13 mouse cellular contexts compared by ENCODE assay signal in the genomic region with DNA sequence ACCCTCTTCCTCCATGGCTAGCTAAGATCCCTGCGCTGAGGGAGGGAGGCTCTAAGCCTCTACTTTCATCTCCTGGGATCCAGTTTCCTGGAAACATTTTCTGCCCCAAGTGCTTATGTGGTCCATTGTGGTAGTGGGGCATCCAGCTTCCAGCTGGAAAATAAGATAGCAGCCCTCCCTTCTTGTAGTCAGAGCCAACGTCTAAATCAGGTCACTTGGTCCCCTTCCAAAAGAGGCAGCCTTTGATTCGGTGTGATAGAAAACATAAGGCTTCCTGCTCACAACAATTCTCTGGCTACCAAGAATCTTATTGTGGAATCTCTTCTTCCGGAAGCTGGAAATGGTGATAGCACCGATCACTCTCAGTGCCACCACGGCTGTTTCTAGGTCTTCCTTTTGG. TPM values are rescaled to one million over a fixed set of nuclear protein-coding genes. Genes with fewer than 3 reads are reported as not detected.
DNase-seq lines count a peak whose midpoint lies in the region; ATAC-seq and TF ChIP-seq lines count a peak whose summit lies in the region.
"Had no signal": no experiment of that assay in that cellular context is flagged by ENCODE, and none has a peak within 500 bp of the region (broad histone marks: within the 10 kb centered on the region; RNA-seq: fewer than 3 reads in every experiment).

No protein-coding gene starts in this region.

- H3K4me2 ChIP-seq in intestine, embryonic 16.5 days (ENCODE audit: low read depth, low read length): no peak overlapping the region
- no peak overlapping the region for H3K4me2 ChIP-seq in intestine, postnatal 0 days (replicated peaks; ENCODE audit: low read depth)
- no peak overlapping the region for H3K4me2 ChIP-seq in embryonic facial prominence, embryonic 15.5 days (replicated peaks)
- no peak overlapping the region for H3K4me2 ChIP-seq in lung, embryonic 16.5 days (ENCODE audit: low read depth, low read length)
- H3K4me2 ChIP-seq: liver, embryonic 13.5 days; midbrain, embryonic 13.5 days had no signal

- 0 out of 2 replicates have a peak, but pooled peaks cover 3% of the 10 kb centered on the region for H3K27me3 ChIP-seq in intestine, embryonic 16.5 days (replicated peaks; ENCODE audit: control insufficient read depth, insufficient read depth, low read length)
- peaks cover 50% of the 10 kb centered on the region for H3K27me3 ChIP-seq in intestine, postnatal 0 days (replicated peaks; ENCODE audit: control insufficient read depth, insufficient read depth, low read length)
- no peaks in the 10 kb centered on the region for H3K27me3 ChIP-seq in embryonic facial prominence, embryonic 15.5 days
- no peaks in the 10 kb centered on the region for H3K27me3 ChIP-seq in lung, embryonic 16.5 days (ENCODE audit: control insufficient read depth, insufficient read depth, low read depth, low read length)
- H3K27me3 ChIP-seq: midbrain, embryonic 13.5 days had no signal

- intact Hi-C loops in left cerebral cortex, postnatal 4 days (cut with DNase I): no loop called here

- no peak for TF ChIP-seq CTCF in intestine, postnatal 0 days (IDR thresholded peaks at IDR 0.05; ENCODE audit: low read depth)

- H3K9me3 ChIP-seq in intestine, embryonic 16.5 days (ENCODE audit: control insufficient read depth, low read length): no peaks in the 10 kb centered on the region
- no peaks in the 10 kb centered on the region for H3K9me3 ChIP-seq in intestine, postnatal 0 days (ENCODE audit: control insufficient read depth)
- H3K9me3 ChIP-seq in embryonic facial prominence, embryonic 15.5 days (replicated peaks): no peaks in the 10 kb centered on the region
- H3K9me3 ChIP-seq in lung, embryonic 16.5 days (ENCODE audit: control insufficient read depth, low read length): no peaks in the 10 kb centered on the region
- H3K9me3 ChIP-seq: hindbrain, embryonic 10.5 days; midbrain, embryonic 13.5 days had no signal

- H3K9ac ChIP-seq in intestine, embryonic 16.5 days (ENCODE audit: low read depth, low read length): no peak overlapping the region
- no peak overlapping the region for H3K9ac ChIP-seq in intestine, postnatal 0 days (ENCODE audit: low read depth, low read length)
- H3K9ac ChIP-seq in embryonic facial prominence, embryonic 15.5 days: no peak overlapping the region
- H3K9ac ChIP-seq in lung, embryonic 16.5 days (ENCODE audit: low read length): no peak overlapping the region
- H3K9ac ChIP-seq: liver, embryonic 13.5 days; midbrain, embryonic 13.5 days had no signal

- WGBS in intestine, embryonic 16.5 days: 63% methylated on average over 6 of the region's 6 CpGs
- WGBS in intestine, postnatal 0 days: 68% methylated on average over 6 of the region's 6 CpGs
- 57% methylated on average over 6 of the region's 6 CpGs for WGBS in embryonic facial prominence, embryonic 15.5 days
- WGBS in lung, embryonic 16.5 days: 63% methylated on average over 6 of the region's 6 CpGs

- peak; percentile 35 for DNase-seq in cerebellum, adult 11-12 months
- no peak for DNase-seq in left cerebral cortex, postnatal 4 days
- DNase-seq in spleen, postnatal 10 days (ENCODE audit: low spot score in 2 of 2): no peak
- no peak for DNase-seq in gastrocnemius, postnatal 4 days (ENCODE audit: low spot score in 2 of 2)
- DNase-seq: liver, embryonic 13.5 days had no signal

- H3K27ac ChIP-seq in intestine, embryonic 16.5 days (ENCODE audit: low read length): 0 out of 2 replicates have a peak overlapping the region, but pooled peaks have one; percentile 19
- no peak overlapping the region for H3K27ac ChIP-seq in intestine, postnatal 0 days (ENCODE audit: low read depth, low read length)
- peak overlapping the region; percentile 8; the same call in 1 of the 2 replicates for H3K27ac ChIP-seq in embryonic facial prominence, embryonic 15.5 days (replicated peaks)
- H3K27ac ChIP-seq in lung, embryonic 16.5 days (ENCODE audit: low read length): peak overlapping the region; percentile 55; the same call in 1 of the 2 replicates
- H3K27ac ChIP-seq: hindbrain, embryonic 10.5 days; left cerebral cortex, adult 2 months; liver, embryonic 13.5 days; midbrain, embryonic 13.5 days had no signal

- H3K4me1 ChIP-seq in intestine, embryonic 16.5 days (ENCODE audit: control insufficient read depth, insufficient read depth, low read length): no peaks in the 10 kb centered on the region
- no peaks in the 10 kb centered on the region for H3K4me1 ChIP-seq in intestine, postnatal 0 days (replicated peaks; ENCODE audit: control insufficient read depth, insufficient read depth, low read length)
- peaks cover 7% of the 10 kb centered on the region; the same call in 1 of the 2 replicates for H3K4me1 ChIP-seq in embryonic facial prominence, embryonic 15.5 days
- peaks cover 5% of the 10 kb centered on the region; the same call in 1 of the 2 replicates for H3K4me1 ChIP-seq in lung, embryonic 16.5 days (replicated peaks; ENCODE audit: control insufficient read depth, insufficient read depth, low read length)
- H3K4me1 ChIP-seq: hindbrain, embryonic 10.5 days; liver, embryonic 13.5 days; midbrain, embryonic 13.5 days had no signal

- H3K36me3 ChIP-seq in intestine, embryonic 16.5 days (ENCODE audit: control insufficient read depth, insufficient read depth, low read length): no peaks in the 10 kb centered on the region
- no peaks in the 10 kb centered on the region for H3K36me3 ChIP-seq in intestine, postnatal 0 days (ENCODE audit: control insufficient read depth, insufficient read depth)
- no peaks in the 10 kb centered on the region for H3K36me3 ChIP-seq in embryonic facial prominence, embryonic 15.5 days
- no peaks in the 10 kb centered on the region for H3K36me3 ChIP-seq in lung, embryonic 16.5 days (ENCODE audit: control insufficient read depth, insufficient read depth, low read length)
- H3K36me3 ChIP-seq: hindbrain, embryonic 10.5 days; liver, embryonic 13.5 days; midbrain, embryonic 13.5 days had no signal

- H3K4me3 ChIP-seq in intestine, embryonic 16.5 days (ENCODE audit: low read length): no peak overlapping the region
- H3K4me3 ChIP-seq in intestine, postnatal 0 days (ENCODE audit: low read depth, low read length): no peak overlapping the region
- no peak overlapping the region for H3K4me3 ChIP-seq in embryonic facial prominence, embryonic 15.5 days (replicated peaks)
- no peak overlapping the region for H3K4me3 ChIP-seq in lung, embryonic 16.5 days (ENCODE audit: low read length)
- H3K4me3 ChIP-seq: hindbrain, embryonic 10.5 days; left cerebral cortex, adult 2 months; liver, embryonic 13.5 days; midbrain, embryonic 13.5 days had no signal

- ATAC-seq in intestine, embryonic 16.5 days: no peak
- no peak for ATAC-seq in intestine, postnatal 0 days
- ATAC-seq in embryonic facial prominence, embryonic 15.5 days (ENCODE audit: insufficient number of reproducible peaks, low FRiP score, low TSS enrichment, low read depth): no peak
- peak; percentile 56; the same call in 1 of the 2 replicates for ATAC-seq in lung, embryonic 16.5 days (ENCODE audit: low read depth)
- ATAC-seq: activated CD4-positive, CD25-positive, alpha-beta regulatory T cell, adult 4 months; midbrain, embryonic 13.5 days had no signal

RNA-seq across cellular contexts. Expression of a gene that starts 33.9 kb away (rescaled TPM):
- 10.1 and 12.3 TPM in 2 replicates for polyA plus RNA-seq in intestine, embryonic 16.5 days (2015; fragmentation: Nextera tagmentation; extraction: Ambion mirVana)
- polyA plus RNA-seq in intestine, postnatal 0 days (2015; fragmentation: Nextera tagmentation; extraction: Ambion mirVana): 6.0 and 6.8 TPM in 2 replicates
- 19.7 and 20.3 TPM in 2 replicates for polyA plus RNA-seq in embryonic facial prominence, embryonic 15.5 days (2015; fragmentation: Nextera tagmentation; extraction: Ambion mirVana)
- 16.7 and 17.2 TPM in 2 replicates for polyA plus RNA-seq in lung, embryonic 16.5 days (2015; fragmentation: Nextera tagmentation; extraction: Ambion mirVana)
- 10 to 100 TPM; 11.2 to 14.1 TPM for total RNA-seq in left cerebral cortex, postnatal 4 days (2021)
- 10 to 100 TPM; 15.2 to 15.5 TPM for total RNA-seq in gastrocnemius, postnatal 4 days (2021)

RNA-seq across cellular contexts. Expression of a gene that starts 35.3 kb away (rescaled TPM):
- 3.7 and 3.9 TPM in 2 replicates for polyA plus RNA-seq in intestine, embryonic 16.5 days (2015; fragmentation: Nextera tagmentation; extraction: Ambion mirVana)
- 3.3 and 3.6 TPM in 2 replicates for polyA plus RNA-seq in intestine, postnatal 0 days (2015; fragmentation: Nextera tagmentation; extraction: Ambion mirVana)
- polyA plus RNA-seq in embryonic facial prominence, embryonic 15.5 days (2015; fragmentation: Nextera tagmentation; extraction: Ambion mirVana): 11.2 and 12.4 TPM in 2 replicates
- 9.3 and 9.6 TPM in 2 replicates for polyA plus RNA-seq in lung, embryonic 16.5 days (2015; fragmentation: Nextera tagmentation; extraction: Ambion mirVana)
- 100 to 1,000 TPM; 153 to 159 TPM for total RNA-seq in left cerebral cortex, postnatal 4 days (2021)
- total RNA-seq in gastrocnemius, postnatal 4 days (2021): 10 to 100 TPM; 25.6 to 26.7 TPM
